Mouse (Mus musculus): ENCODE results near the gene Trim25. TPM values are rescaled to one million over a fixed set of nuclear protein-coding genes. Genes with fewer than 3 reads are reported as not detected.

The Trim25 gene
- polyA plus RNA-seq, 1 experiment: 2.5 TPM

DNA sequence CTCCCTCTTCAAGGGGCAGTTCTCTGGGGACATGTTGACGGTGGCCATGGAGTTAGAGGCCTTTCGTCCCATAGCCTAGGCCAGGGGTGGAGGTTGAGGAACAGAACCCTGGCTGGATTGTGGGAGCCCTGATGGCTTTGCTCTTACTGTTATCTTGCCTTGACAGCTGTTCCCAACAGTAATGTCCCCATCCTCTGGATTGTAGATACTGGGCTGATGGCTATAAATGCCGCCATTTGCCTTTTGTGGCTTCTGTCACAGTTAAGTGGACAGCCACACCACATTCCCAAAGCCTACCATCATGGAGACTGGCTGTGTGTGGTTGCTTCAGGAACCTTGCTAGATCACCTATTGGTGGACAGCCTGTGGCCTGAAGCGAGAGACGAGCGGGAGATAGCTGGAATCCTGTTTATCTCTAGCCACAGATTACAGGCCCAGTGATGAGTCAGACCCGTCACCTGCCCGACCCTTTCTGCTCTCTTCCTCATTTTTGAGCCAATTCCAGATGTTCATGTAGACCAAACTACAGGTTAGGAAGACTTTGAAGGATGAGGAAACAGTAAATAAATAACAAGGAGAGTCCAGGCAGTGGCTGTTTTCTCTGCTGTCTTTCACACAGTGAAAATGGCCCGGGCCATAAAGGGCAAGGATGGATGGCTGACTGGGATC is 18.5 kb downstream of the Trim25 start:
- DNase-seq: no peak
- no peak for TF ChIP-seq CTCF (IDR thresholded peaks at IDR 0.05; ENCODE audit: borderline replicate concordance, insufficient read depth, low read depth, low read length)
- TF ChIP-seq POLR2A (IDR thresholded peaks at IDR 0.05; ENCODE audit: borderline replicate concordance, insufficient read depth, low read length): no peak
- Histone ChIP-seq H3K4me1 (ENCODE audit: control insufficient read depth, insufficient read depth, low read length) (no peaks in the 10 kb centered on the region), H3K4me3 (replicated peaks; ENCODE audit: insufficient read depth, low read depth, low read length) (no peak overlapping the region), H3K27me3 (ENCODE audit: control insufficient read depth, insufficient read depth, low read length) (no peaks in the 10 kb centered on the region), H3K27ac (ENCODE audit: insufficient read depth, low read length) (no peak overlapping the region)
- 92% methylated on average over 9 of the region's 9 CpGs for WGBS

DNA sequence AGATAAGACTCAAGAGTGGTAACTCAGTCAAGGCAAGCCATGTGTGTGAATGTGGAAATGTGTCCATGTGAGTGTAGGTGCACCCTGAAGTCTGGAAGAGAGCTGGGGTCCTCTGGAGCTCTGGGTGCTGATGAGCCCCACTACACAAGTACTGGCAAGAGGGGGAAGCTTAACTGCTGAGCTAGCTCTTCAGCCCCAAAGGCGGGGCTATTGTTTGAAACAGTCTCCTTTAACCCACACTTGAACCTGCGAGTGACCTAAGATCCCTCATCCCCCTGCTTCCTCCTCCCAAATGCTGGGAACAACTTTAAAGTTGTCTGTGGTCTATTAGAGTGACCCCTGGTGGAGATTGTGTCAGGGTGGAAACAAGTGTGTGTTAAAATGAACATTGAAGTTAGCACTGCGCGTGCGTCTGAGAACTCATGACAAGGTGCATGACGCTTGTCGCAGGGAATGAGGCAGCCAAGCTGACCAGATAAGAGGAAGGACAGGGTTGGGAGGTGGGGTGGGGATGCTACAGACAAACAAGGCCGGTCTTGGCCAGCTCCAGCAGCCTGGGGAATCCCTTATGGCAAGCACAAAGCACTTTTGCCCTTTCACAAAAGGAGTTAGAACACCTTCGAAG is 21.6 kb downstream of the Trim25 start:
- Histone ChIP-seq H3K4me3 (replicated peaks; ENCODE audit: insufficient read depth, low read depth, low read length) (no peak overlapping the region), H3K4me1 (ENCODE audit: control insufficient read depth, insufficient read depth, low read length) (no peaks in the 10 kb centered on the region), H3K27me3 (ENCODE audit: control insufficient read depth, insufficient read depth, low read length) (no peaks in the 10 kb centered on the region), H3K27ac (ENCODE audit: insufficient read depth, low read length) (no peak overlapping the region)
- DNase-seq: no peak
- WGBS: 72% methylated on average over 9 of the region's 9 CpGs
- TF ChIP-seq CTCF (IDR thresholded peaks at IDR 0.05; ENCODE audit: borderline replicate concordance, insufficient read depth, low read depth, low read length) (no peak), POLR2A (IDR thresholded peaks at IDR 0.05; ENCODE audit: borderline replicate concordance, insufficient read depth, low read length) (no peak)

DNA sequence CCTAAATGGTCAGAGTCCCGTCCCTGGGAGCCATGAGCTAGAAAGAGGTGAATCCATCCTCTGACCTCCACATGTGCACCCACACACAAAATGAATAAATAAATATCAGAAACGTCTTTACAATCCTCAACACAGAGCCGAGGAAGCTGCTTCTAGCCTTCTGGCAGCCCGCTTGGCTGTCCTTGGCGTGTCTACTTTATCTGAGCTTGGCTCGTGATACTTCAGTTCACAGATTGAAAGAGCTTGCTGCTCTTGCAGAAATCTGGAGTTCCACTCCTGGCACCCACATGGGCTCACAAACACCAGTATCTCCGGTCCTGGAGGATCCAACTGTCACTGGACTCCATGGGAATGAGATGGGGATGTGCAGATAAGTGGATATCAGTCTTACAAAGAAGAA is 22.5 kb downstream of the Trim25 start:
- no peak overlapping the region for H3K4me3 ChIP-seq (replicated peaks; ENCODE audit: insufficient read depth, low read depth, low read length)
- TF ChIP-seq CTCF (IDR thresholded peaks at IDR 0.05; ENCODE audit: borderline replicate concordance, insufficient read depth, low read depth, low read length): no peak
- no peak overlapping the region for H3K27ac ChIP-seq (ENCODE audit: insufficient read depth, low read length)
- H3K27me3 ChIP-seq (ENCODE audit: control insufficient read depth, insufficient read depth, low read length): no peaks in the 10 kb centered on the region
- H3K4me1 ChIP-seq (ENCODE audit: control insufficient read depth, insufficient read depth, low read length): no peaks in the 10 kb centered on the region
- no peak for DNase-seq
- WGBS: 45% methylated on average over 7 of the region's 7 CpGs

DNA sequence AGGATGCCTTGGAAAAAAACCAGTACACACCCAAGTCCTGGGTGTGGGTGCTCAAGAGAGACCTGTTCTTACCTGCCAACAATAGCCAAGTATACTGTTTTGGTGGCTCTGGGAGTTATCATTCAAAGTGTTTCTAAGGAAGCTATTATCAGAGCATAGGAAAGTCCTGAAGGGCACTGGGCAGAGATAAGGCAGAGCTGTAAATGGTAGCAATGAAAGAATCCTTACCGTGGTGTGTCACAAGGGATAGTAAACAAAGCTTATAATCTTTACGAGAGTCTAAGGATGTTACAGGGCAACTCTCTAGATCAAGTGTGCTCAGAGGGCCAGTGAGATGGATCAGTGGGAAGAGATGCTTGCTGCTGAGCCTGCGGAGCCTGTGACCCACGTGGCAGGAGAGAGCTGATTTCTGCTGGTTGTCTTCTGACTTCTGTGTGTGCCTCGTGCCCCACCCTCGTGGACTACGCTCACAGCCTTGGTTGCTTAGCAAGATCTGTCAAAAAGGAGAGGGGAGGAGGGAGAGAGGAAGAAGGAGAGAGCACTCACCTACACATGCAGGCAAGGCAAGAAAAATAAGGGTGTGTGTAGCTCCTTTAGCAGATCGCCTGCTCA is 23.1 kb downstream of the Trim25 start:
- DNase-seq: no peak
- TF ChIP-seq CTCF (IDR thresholded peaks at IDR 0.05; ENCODE audit: borderline replicate concordance, insufficient read depth, low read depth, low read length) (no peak), POLR2A (IDR thresholded peaks at IDR 0.05; ENCODE audit: borderline replicate concordance, insufficient read depth, low read length) (no peak)
- Histone ChIP-seq H3K4me1 (ENCODE audit: control insufficient read depth, insufficient read depth, low read length) (no peaks in the 10 kb centered on the region), H3K4me3 (replicated peaks; ENCODE audit: insufficient read depth, low read depth, low read length) (no peak overlapping the region), H3K27me3 (ENCODE audit: control insufficient read depth, insufficient read depth, low read length) (no peaks in the 10 kb centered on the region), H3K27ac (ENCODE audit: insufficient read depth, low read length) (no peak overlapping the region)
- WGBS: 74% methylated on average over 8 of the region's 8 CpGs

DNA sequence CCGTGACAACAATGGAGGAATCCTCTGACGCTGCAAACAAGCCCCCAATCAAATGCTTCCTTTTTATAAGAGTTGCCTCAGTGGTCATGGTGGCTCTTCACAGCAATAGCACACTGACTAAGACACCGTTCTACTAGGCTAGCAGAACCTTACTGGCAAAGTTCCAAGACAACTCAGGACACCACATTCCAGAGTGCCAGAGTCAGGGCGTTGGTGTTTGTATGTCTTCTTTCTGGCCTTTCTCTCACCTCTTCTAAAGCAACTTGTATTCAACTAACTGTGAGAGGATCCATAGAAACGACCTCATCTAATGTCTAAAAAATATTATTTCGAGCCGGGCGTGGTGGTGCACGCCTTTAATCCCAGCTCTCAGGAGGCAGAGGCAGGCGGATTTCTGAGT is 24.3 kb downstream of the Trim25 start:
- Histone ChIP-seq H3K4me3 (replicated peaks; ENCODE audit: insufficient read depth, low read depth, low read length) (no peak overlapping the region), H3K27me3 (ENCODE audit: control insufficient read depth, insufficient read depth, low read length) (no peaks in the 10 kb centered on the region), H3K4me1 (ENCODE audit: control insufficient read depth, insufficient read depth, low read length) (no peaks in the 10 kb centered on the region), H3K27ac (ENCODE audit: insufficient read depth, low read length) (no peak overlapping the region)
- no peak for DNase-seq
- no peak for TF ChIP-seq CTCF (IDR thresholded peaks at IDR 0.05; ENCODE audit: borderline replicate concordance, insufficient read depth, low read depth, low read length)
- TF ChIP-seq POLR2A (IDR thresholded peaks at IDR 0.05; ENCODE audit: borderline replicate concordance, insufficient read depth, low read length): no peak
- 69% methylated on average over 10 of the region's 10 CpGs for WGBS

DNA sequence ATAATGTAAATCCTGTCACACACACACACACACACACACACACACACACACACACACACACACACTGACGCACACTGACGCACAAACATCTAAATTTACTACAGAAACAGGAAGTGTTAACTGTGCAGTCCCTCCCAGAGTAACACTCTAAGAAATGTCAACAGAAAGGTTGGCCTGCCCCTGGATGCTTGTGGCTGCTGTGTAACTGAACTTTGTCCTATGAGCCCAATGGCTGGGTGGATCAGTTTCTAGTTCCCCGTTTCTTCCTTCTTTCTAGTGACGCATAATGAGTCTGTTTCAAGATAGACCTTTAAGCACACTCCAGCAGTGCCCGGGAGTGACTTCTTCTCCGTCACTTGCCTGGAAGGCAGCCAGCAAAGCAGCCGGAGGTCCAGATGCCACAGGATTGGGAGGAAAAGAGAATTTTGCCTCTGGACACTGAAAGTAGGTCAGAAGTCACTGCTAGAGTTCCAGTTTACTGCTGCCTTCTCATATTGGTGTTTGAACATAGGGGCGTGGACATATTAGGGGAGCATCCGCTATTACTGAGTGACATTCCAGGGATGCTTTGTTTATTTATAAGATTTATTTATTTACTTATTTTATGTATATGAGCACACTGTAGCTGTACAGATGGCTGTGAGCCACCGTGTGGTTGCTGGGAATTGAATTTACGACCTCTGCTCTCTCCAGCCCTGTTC is 25.2 kb downstream of the Trim25 start:
- H3K27me3 ChIP-seq (ENCODE audit: control insufficient read depth, insufficient read depth, low read length): no peaks in the 10 kb centered on the region
- 36% methylated on average over 11 of the region's 11 CpGs for WGBS
- H3K27ac ChIP-seq (ENCODE audit: insufficient read depth, low read length): no peak overlapping the region
- no peaks in the 10 kb centered on the region for H3K4me1 ChIP-seq (ENCODE audit: control insufficient read depth, insufficient read depth, low read length)
- H3K4me3 ChIP-seq (replicated peaks; ENCODE audit: insufficient read depth, low read depth, low read length): no peak overlapping the region
- no peak for TF ChIP-seq POLR2A (IDR thresholded peaks at IDR 0.05; ENCODE audit: borderline replicate concordance, insufficient read depth, low read length)
- no peak for TF ChIP-seq CTCF (IDR thresholded peaks at IDR 0.05; ENCODE audit: borderline replicate concordance, insufficient read depth, low read depth, low read length)
- peak; percentile 44 to 56 for DNase-seq

DNA sequence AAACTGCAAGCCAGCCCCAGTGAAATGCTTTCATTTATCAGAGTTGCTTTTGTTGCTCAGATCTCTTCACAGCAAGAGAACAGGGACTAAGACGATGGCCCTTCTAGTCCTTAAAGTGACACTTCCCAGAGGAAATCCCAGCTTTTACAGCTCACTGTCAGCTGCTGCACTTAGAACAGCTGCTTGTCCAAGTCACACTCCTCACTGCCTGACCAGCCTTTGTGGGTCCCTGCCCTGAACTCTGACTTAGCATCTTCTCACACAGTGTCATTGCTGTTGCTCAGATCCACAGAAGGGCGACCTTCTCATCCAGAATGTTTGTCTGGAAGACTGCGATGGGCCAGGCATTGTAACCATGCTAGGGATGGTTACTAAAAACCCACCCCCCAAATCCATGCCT is 26.4 kb downstream of the Trim25 start:
- WGBS: 84% methylated on average over 3 of the region's 3 CpGs
- no peak overlapping the region for H3K4me3 ChIP-seq (replicated peaks; ENCODE audit: insufficient read depth, low read depth, low read length)
- no peak overlapping the region for H3K27ac ChIP-seq (ENCODE audit: insufficient read depth, low read length)
- H3K27me3 ChIP-seq (ENCODE audit: control insufficient read depth, insufficient read depth, low read length): no peaks in the 10 kb centered on the region
- H3K4me1 ChIP-seq (ENCODE audit: control insufficient read depth, insufficient read depth, low read length): no peaks in the 10 kb centered on the region
- no peak for TF ChIP-seq CTCF (IDR thresholded peaks at IDR 0.05; ENCODE audit: borderline replicate concordance, insufficient read depth, low read depth, low read length)
- TF ChIP-seq POLR2A (IDR thresholded peaks at IDR 0.05; ENCODE audit: borderline replicate concordance, insufficient read depth, low read length): no peak
- DNase-seq: no peak
